8 mouse cellular contexts compared by ENCODE assay signal in genomic region chr11:55897506-55897905, GRCm38 (mm10).
DNase-seq lines count a peak whose midpoint lies in the region; ATAC-seq and TF ChIP-seq lines count a peak whose summit lies in the region.

No protein-coding gene starts in this region.

- no peaks in the 10 kb centered on the region for H3K36me3 ChIP-seq in forebrain, embryonic 11.5 days (ENCODE audit: control insufficient read depth, insufficient read depth, low read length)
- no peaks in the 10 kb centered on the region for H3K36me3 ChIP-seq in forebrain, embryonic 12.5 days (replicated peaks)
- H3K36me3 ChIP-seq in midbrain, embryonic 14.5 days (ENCODE audit: control insufficient read depth, insufficient read depth, low read length): no peaks in the 10 kb centered on the region
- no peaks in the 10 kb centered on the region for H3K36me3 ChIP-seq in midbrain, embryonic 15.5 days (replicated peaks)
- H3K36me3 ChIP-seq in midbrain, postnatal 0 days (ENCODE audit: insufficient read depth, low read length): no peaks in the 10 kb centered on the region

- ATAC-seq in forebrain, embryonic 11.5 days (replicated peaks; ENCODE audit: low FRiP score): no peak
- ATAC-seq in forebrain, embryonic 12.5 days (ENCODE audit: low FRiP score): no peak
- ATAC-seq in midbrain, embryonic 14.5 days (ENCODE audit: low FRiP score, low TSS enrichment): no peak
- no peak for ATAC-seq in midbrain, embryonic 15.5 days (replicated peaks)
- ATAC-seq in midbrain, postnatal 0 days (ENCODE audit: low FRiP score): no peak

- no peaks in the 10 kb centered on the region for H3K9me3 ChIP-seq in forebrain, embryonic 11.5 days (ENCODE audit: control insufficient read depth, low read length)
- no peaks in the 10 kb centered on the region for H3K9me3 ChIP-seq in forebrain, embryonic 12.5 days
- H3K9me3 ChIP-seq in midbrain, embryonic 14.5 days (ENCODE audit: control insufficient read depth, low read length): no peaks in the 10 kb centered on the region
- H3K9me3 ChIP-seq in midbrain, embryonic 15.5 days: no peaks in the 10 kb centered on the region
- no peaks in the 10 kb centered on the region for H3K9me3 ChIP-seq in midbrain, postnatal 0 days (ENCODE audit: low read length)

- H3K27ac ChIP-seq in forebrain, embryonic 11.5 days (ENCODE audit: low read depth, low read length): no peak overlapping the region
- no peak overlapping the region for H3K27ac ChIP-seq in forebrain, embryonic 12.5 days
- H3K27ac ChIP-seq in midbrain, embryonic 14.5 days (replicated peaks; ENCODE audit: low read depth, low read length): no peak overlapping the region
- no peak overlapping the region for H3K27ac ChIP-seq in midbrain, embryonic 15.5 days
- no peak overlapping the region for H3K27ac ChIP-seq in midbrain, postnatal 0 days (ENCODE audit: low read depth, low read length)

- no peaks in the 10 kb centered on the region for H3K27me3 ChIP-seq in forebrain, embryonic 11.5 days (ENCODE audit: control insufficient read depth, insufficient read depth, low read length)
- H3K27me3 ChIP-seq in forebrain, embryonic 12.5 days: no peaks in the 10 kb centered on the region
- no peaks in the 10 kb centered on the region for H3K27me3 ChIP-seq in midbrain, embryonic 14.5 days (ENCODE audit: control insufficient read depth, insufficient read depth, low read length)
- H3K27me3 ChIP-seq in midbrain, embryonic 15.5 days (replicated peaks): no peaks in the 10 kb centered on the region
- H3K27me3 ChIP-seq in midbrain, postnatal 0 days (ENCODE audit: insufficient read depth, low read length): no peaks in the 10 kb centered on the region

- H3K4me1 ChIP-seq in forebrain, embryonic 11.5 days (replicated peaks; ENCODE audit: control insufficient read depth, insufficient read depth, low read length): no peaks in the 10 kb centered on the region
- H3K4me1 ChIP-seq in forebrain, embryonic 12.5 days: no peaks in the 10 kb centered on the region
- no peaks in the 10 kb centered on the region for H3K4me1 ChIP-seq in midbrain, embryonic 14.5 days (ENCODE audit: control insufficient read depth, insufficient read depth, low read length)
- H3K4me1 ChIP-seq in midbrain, embryonic 15.5 days: no peaks in the 10 kb centered on the region
- no peaks in the 10 kb centered on the region for H3K4me1 ChIP-seq in midbrain, postnatal 0 days (ENCODE audit: insufficient read depth, low read length)

- no peak overlapping the region for H3K4me2 ChIP-seq in forebrain, embryonic 11.5 days (ENCODE audit: low read depth, low read length, severe bottlenecking)
- H3K4me2 ChIP-seq in forebrain, embryonic 12.5 days: no peak overlapping the region
- no peak overlapping the region for H3K4me2 ChIP-seq in midbrain, embryonic 14.5 days (ENCODE audit: low read length)
- no peak overlapping the region for H3K4me2 ChIP-seq in midbrain, embryonic 15.5 days
- no peak overlapping the region for H3K4me2 ChIP-seq in midbrain, postnatal 0 days (ENCODE audit: low read depth, low read length, poor library complexity, severe bottlenecking)

- 25% methylated on average over 6 of the region's 6 CpGs for WGBS in forebrain, embryonic 11.5 days
- 21% methylated on average over 6 of the region's 6 CpGs for WGBS in forebrain, embryonic 12.5 days
- 23% methylated on average over 6 of the region's 6 CpGs for WGBS in midbrain, embryonic 14.5 days
- 21% methylated on average over 6 of the region's 6 CpGs for WGBS in midbrain, embryonic 15.5 days
- WGBS in midbrain, postnatal 0 days: 25% methylated on average over 6 of the region's 6 CpGs

- no peak overlapping the region for H3K9ac ChIP-seq in forebrain, embryonic 11.5 days (ENCODE audit: low read length)
- H3K9ac ChIP-seq in forebrain, embryonic 12.5 days: no peak overlapping the region
- H3K9ac ChIP-seq in midbrain, embryonic 14.5 days (replicated peaks; ENCODE audit: low read length): no peak overlapping the region
- no peak overlapping the region for H3K9ac ChIP-seq in midbrain, embryonic 15.5 days
- no peak overlapping the region for H3K9ac ChIP-seq in midbrain, postnatal 0 days (replicated peaks; ENCODE audit: low read length, poor library complexity, severe bottlenecking)

- DNase-seq in forebrain, embryonic 11.5 days (ENCODE audit: low spot score): peak; percentile 61
- DNase-seq in midbrain, embryonic 14.5 days: peak; percentile 63
- peak; percentile 11 for DNase-seq in c-Kit-positive CD71-positive TER-119-positive erythroid progenitor cells, embryonic 14.5 days (ENCODE audit: low spot score)
- DNase-seq in midbrain, postnatal 0 days (ENCODE audit: low spot score): peak; percentile 14
- no peak for DNase-seq in spleen, postnatal 14 days (ENCODE audit: low spot score in 2 of 2)
- DNase-seq in layer of hippocampus, postnatal 14 days (ENCODE audit: low spot score in 2 of 2): no peak

- TF ChIP-seq CTCF in midbrain, postnatal 0 days (IDR thresholded peaks at IDR 0.05): no peak

- H3K4me3 ChIP-seq in forebrain, embryonic 11.5 days (ENCODE audit: low read depth, low read length): no peak overlapping the region
- no peak overlapping the region for H3K4me3 ChIP-seq in forebrain, embryonic 12.5 days (replicated peaks)
- no peak overlapping the region for H3K4me3 ChIP-seq in midbrain, embryonic 14.5 days (replicated peaks; ENCODE audit: low read depth, low read length)
- no peak overlapping the region for H3K4me3 ChIP-seq in midbrain, embryonic 15.5 days
- no peak overlapping the region for H3K4me3 ChIP-seq in midbrain, postnatal 0 days (ENCODE audit: low read depth, low read length)

Comparison
In these comparisons a context has a peak if more than half of its experiments do, and no peak if none do; other contexts are left out.
1. DNase-seq: peak in forebrain, embryonic 11.5 days (single experiment), midbrain, embryonic 14.5 days (single experiment), c-Kit-positive CD71-positive TER-119-positive erythroid progenitor cells, embryonic 14.5 days (single experiment) and midbrain, postnatal 0 days (single experiment); none in spleen, postnatal 14 days (0 of 2) and layer of hippocampus, postnatal 14 days (0 of 2).